Mouse (Mus musculus): ENCODE results near the gene Nupl1. TPM values are rescaled to one million over a fixed set of nuclear protein-coding genes. Genes with fewer than 3 reads are reported as not detected.

The Nupl1 gene
- polyA plus RNA-seq, 1 experiment from 2014 or later = not detected

MicroRNAs encoded within 50 kb of the gene (microRNA counts, 519-probe panel; counts per million panel counts)
- 341 counts per million, percentile 65 among the panel's probes with 10 or more counts for microRNA mmu-miR-719

Small RNAs within 50 kb of the gene (microRNA-seq; reads per million reads assigned to microRNA genes)
- not detected for gene Mir719

Other genes starting within 250 kb of the Nupl1 start
- 2.3 and 2.8 TPM in 2 replicates for gene Atp8a2, start 54.3 kb downstream of the Nupl1 start, polyA plus RNA-seq (2016; fragmentation: Nextera tagmentation; extraction: Ambion mirVana)
- gene Gm49336, start 76 bp upstream of the Nupl1 start, polyA plus RNA-seq (2016; fragmentation: Nextera tagmentation; extraction: Ambion mirVana) = 63.6 and 63.7 TPM in 2 replicates
- 27.5 and 27.6 TPM in 2 replicates for gene Mtmr6, start 13.8 kb upstream of the Nupl1 start, polyA plus RNA-seq (2016; fragmentation: Nextera tagmentation; extraction: Ambion mirVana)
- 7.7 and 9.6 TPM in 2 replicates for gene Amer2, start 121.8 kb upstream of the Nupl1 start, polyA plus RNA-seq (2016; fragmentation: Nextera tagmentation; extraction: Ambion mirVana)